Mouse (Mus musculus) spleen, postnatal 14 days (tissue): ENCODE data around the gene Atf7ip.

ENCODE experiments used
- DNase-seq, 2 experiments: peaks; one replicate each; pipeline ENCODE4 v3.0.0; 2021 to 2022; ENCODE audit warnings: low spot score in 2 of 2

Atf7ip gene

GRCm38 (mm10) chr6:136521681-136522080 is 15.7 kb downstream of the Atf7ip start:
- no peak for DNase-seq

GRCm38 (mm10) chr6:136522658-136523057 is 16.7 kb downstream of the Atf7ip start:
- no peak for DNase-seq

- DNase-seq, result no peak
These were observed 18.8 kb downstream of the Atf7ip start for GRCm38 (mm10) chr6:136524751-136525150.

GRCm38 (mm10) chr6:136525567-136525966 is 19.6 kb downstream of the Atf7ip start:
- no peak for DNase-seq

GRCm38 (mm10) chr6:136529156-136529555 is 23.2 kb downstream of the Atf7ip start:
- DNase-seq, result no peak

GRCm38 (mm10) chr6:136531792-136532230 is 25.8 kb downstream of the Atf7ip start:
- peak in 1 of 2 experiments; percentile 11 for DNase-seq

GRCm38 (mm10) chr6:136532535-136533291 is 26.7 kb downstream of the Atf7ip start:
- DNase-seq, result peak in 1 of 2 experiments; percentile 28

- no peak for DNase-seq
These were observed 27.8 kb downstream of the Atf7ip start for GRCm38 (mm10) chr6:136533804-136534203.

GRCm38 (mm10) chr6:136534444-136534843 is 28.5 kb downstream of the Atf7ip start:
- no peak for DNase-seq

GRCm38 (mm10) chr6:136535176-136535575 is 29.2 kb downstream of the Atf7ip start:
- no peak for DNase-seq

- no peak for DNase-seq
These were observed 30.2 kb downstream of the Atf7ip start for GRCm38 (mm10) chr6:136536121-136536520.

GRCm38 (mm10) chr6:136541350-136541749 is 35.4 kb downstream of the Atf7ip start:
- no peak for DNase-seq

GRCm38 (mm10) chr6:136542105-136542504 is 36.1 kb downstream of the Atf7ip start:
- DNase-seq, result no peak

- DNase-seq, result no peak
These were observed 37.2 kb downstream of the Atf7ip start for GRCm38 (mm10) chr6:136543164-136543563.

- no peak for DNase-seq
These were observed 39.4 kb downstream of the Atf7ip start for GRCm38 (mm10) chr6:136545284-136545870.

GRCm38 (mm10) chr6:136546286-136546685 is 40.3 kb downstream of the Atf7ip start:
- DNase-seq, result no peak

- no peak for DNase-seq
These were observed 41.0 kb downstream of the Atf7ip start for GRCm38 (mm10) chr6:136546987-136547386.

- no peak for DNase-seq
These were observed 42.2 kb downstream of the Atf7ip start for GRCm38 (mm10) chr6:136548041-136548770.

- no peak for DNase-seq
These were observed 42.8 kb downstream of the Atf7ip start for GRCm38 (mm10) chr6:136548796-136549195.

- no peak for DNase-seq
These were observed 43.6 kb downstream of the Atf7ip start for GRCm38 (mm10) chr6:136549606-136550005.

GRCm38 (mm10) chr6:136550596-136551304 is 44.8 kb downstream of the Atf7ip start:
- DNase-seq, result no peak

GRCm38 (mm10) chr6:136551550-136552109 is 45.7 kb downstream of the Atf7ip start:
- no peak for DNase-seq
